Mouse (Mus musculus) brain, embryonic 14.5 days (tissue): Measurements from ENCODE around the gene Cstf3.

Experiments
- CTCF ChIP-seq: fragments of 200-500 bp; IDR thresholded peaks from 2 replicates; pipeline ENCODE4 v1.5.1; 2012; ENCODE audit warnings: inconsistent platforms, mild to moderate bottlenecking, moderate library complexity, borderline replicate concordance; ENCODE audit not compliant: insufficient read depth, insufficient read length; ENCODE audit errors: extremely low read depth
- POLR2A ChIP-seq: fragments of 200-500 bp; IDR thresholded peaks from 2 replicates; pipeline ENCODE4 v1.6.1; 2012; ENCODE audit warnings: mild to moderate bottlenecking, inconsistent platforms, borderline replicate concordance; ENCODE audit not compliant: poor library complexity, insufficient read depth, insufficient read length, severe bottlenecking; ENCODE audit errors: extremely low read depth

DNA sequence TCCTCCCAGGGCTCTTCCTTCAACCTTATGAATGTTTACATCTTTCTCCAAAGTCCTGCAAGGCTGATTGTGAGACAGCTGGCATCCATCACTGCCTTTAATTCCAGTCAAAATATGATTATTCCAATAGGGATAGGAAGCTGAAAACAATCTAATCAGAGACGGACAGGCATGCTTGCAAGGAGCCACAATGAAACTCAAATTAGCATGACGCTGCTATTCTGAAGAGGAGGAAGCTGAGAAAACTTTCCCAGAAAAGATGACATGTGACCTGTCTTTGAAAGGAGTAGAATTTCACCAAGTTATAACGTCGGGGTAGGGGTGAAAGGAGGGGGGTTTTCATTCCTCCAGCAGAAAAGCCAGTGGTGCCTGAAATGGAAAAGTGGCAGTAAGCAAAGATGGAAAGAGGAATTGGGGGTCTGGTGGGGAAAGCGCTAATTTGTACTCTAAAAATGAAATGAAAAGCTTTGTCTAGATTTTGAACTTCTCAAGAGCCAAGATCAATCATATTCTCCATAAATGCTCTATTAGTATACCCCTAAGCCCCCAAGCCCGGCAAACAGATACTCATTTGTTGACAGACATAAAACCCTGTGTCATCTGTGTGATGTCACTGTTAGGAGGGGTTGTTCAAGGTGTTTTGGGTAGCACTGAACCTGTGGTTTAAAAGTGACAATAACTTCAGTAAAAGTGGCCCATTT is 120.5 kb downstream of the Cstf3 start:
- no peak for TF ChIP-seq POLR2A
- no peak for TF ChIP-seq CTCF
